Mouse (Mus musculus) cerebellum, adult 2 months (tissue): ENCODE results near the gene Prr5l.

Source experiments
- CTCF ChIP-seq: fragments of 200-500 bp; IDR thresholded peaks from 2 replicates; pipeline ENCODE4 v1.5.1; 2011; ENCODE audit warnings: low read depth, mild to moderate bottlenecking, control low read depth, low read length, moderate library complexity, borderline replicate concordance; ENCODE audit not compliant: insufficient read depth
- POLR2A ChIP-seq: fragments of 200-500 bp; IDR thresholded peaks from 2 replicates; pipeline ENCODE4 v1.6.1; 2011; ENCODE audit warnings: low read length, control low read depth, borderline replicate concordance; ENCODE audit not compliant: insufficient read depth

GRCm38 (mm10) chr2:101754428-101754827 is 128.4 kb downstream of the Prr5l start:
- no peak for TF ChIP-seq CTCF
- no peak for TF ChIP-seq POLR2A
